Mouse (Mus musculus) cerebellum, postnatal 14 days (tissue): Measurements from ENCODE around the gene Gm20521.

ENCODE experiments used
- DNase-seq, 2 experiments: peaks; one replicate each; pipeline ENCODE4 v3.0.0; 2021; ENCODE audit warnings: mixed read lengths in 2 of 2

Gm20521 gene

DNA sequence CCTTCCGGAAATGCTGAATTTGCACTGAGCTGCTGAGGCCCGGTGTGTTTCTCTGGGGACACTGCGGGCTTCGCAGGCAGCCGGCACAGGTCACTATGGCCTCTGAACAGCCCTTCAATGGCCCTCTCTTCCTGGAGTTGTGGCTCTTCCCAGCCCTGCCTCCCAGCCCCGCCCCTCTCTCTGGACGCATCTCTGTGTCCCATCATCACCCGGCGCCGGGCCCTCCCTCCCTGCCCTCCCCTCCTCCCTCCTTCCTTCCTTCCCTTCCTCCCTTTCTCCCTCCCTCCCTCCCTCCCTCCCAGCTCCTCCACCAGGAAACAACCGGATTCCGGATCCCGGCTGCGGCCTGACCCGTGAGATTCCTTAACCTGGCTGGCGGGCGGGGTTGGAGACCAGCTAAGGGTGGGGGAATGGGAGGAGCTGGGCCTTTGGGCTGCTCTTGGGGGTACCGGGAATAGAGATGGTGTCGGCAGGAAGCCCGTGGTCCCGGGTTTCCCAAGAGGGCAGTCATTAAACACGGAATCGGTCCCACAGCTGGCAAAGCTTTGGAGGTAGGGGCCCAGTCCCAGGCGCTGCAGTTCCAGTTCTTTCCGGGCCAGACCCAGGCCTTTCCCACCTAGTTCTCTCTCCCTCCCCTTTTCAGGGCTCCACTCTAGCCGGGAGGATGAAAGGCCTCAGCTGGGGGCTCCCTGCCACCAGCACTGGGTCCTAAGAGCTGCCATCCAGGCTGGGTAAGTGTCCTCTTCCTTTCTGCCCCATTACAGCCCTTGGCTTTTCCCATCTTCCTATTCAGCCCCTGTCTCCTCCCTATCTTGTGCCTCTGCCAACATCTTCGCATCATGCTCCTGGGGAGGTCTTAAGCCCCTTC lies at the start of gene Gm20521, which contains the start of gene Bcl2l2:
TSS of gene Gm20521 (plus strand) at position 288 of the 868 bp plus-strand sequence.
TSS of gene Bcl2l2 (plus strand) at position 224 of the 868 bp plus-strand sequence.
- DNase-seq = peak; percentile 89 to 96

DNA sequence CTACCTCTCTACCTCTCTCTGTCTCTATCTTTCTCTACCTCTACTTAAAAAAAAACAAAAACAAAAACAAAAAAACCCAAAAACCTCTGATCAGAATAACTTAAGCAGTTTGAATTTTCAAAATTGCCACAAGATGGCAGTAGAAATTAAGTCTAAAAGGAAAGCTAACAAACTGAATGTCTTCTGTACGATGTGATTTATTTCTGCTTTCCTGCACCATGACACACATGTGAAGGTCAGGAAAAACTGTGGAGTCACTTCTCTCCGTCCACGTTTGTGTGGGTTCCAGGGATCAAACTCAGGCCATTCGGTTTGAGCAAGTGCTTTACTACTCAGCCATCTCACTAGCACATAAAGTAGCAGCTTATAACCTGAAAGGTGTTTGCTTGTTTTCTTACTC lies 39.8 kb upstream of the Gm20521 start:
- DNase-seq = peak; percentile 21 to 43

DNA sequence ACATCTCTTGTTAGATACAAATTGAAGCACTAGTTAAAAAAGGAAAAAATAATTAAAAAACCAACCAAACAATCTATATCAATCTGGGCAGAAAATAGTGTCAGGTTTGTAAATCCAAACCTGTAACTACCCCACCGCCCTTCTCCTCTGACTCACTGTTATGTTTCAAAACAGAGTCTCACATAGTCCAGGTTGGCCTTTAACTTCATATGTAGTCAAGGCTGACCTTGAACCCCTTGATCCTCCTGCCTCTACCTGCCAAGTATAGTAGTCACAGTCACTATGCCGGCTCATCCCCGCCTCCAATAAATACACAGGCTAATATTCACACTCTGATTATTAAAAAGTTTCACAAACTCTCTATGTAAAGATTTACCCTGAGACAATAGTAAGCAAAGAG lies 27.5 kb upstream of the Gm20521 start:
- no peak for DNase-seq

DNA sequence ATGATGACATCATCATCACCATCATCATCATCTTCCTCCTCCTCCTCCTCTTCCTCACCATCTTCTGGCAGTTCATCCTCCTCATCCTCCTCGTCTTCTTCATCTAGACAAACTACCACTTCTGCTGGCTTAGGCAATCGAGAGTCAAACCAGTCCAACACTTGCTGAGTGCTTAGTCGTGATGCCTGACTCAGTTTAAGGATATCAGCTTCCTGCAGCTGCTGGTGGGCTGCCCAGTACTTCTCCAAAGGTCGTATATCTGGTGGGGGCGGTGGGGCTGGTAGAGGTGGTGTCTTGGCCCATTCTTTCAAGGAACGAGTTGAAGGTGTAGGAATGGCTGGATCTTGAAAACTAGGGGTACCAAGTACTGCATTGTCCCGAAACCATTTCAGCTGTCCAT lies 26.5 kb upstream of the Gm20521 start:
- DNase-seq = no peak

DNA sequence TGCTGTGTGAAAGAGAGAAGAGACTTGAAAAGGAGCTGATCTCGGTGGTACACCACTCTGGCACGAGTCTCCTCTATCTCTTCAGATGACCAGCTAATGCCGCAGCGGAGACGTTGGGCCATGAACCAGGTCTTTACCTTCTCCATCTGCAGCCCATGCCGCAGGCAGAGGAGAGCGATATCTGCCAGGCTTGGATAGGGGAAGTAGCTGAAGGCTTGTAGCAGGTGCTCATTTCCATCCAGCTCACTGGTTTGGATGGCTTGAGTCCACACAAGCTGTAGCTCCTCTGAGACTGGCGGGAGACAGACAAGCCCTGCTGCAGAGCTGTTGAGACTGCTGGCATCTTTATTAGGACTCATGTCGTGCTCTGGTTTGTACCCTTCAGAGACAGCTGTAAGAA lies 25.4 kb upstream of the Gm20521 start:
- peak; percentile 81 to 83 for DNase-seq

DNA sequence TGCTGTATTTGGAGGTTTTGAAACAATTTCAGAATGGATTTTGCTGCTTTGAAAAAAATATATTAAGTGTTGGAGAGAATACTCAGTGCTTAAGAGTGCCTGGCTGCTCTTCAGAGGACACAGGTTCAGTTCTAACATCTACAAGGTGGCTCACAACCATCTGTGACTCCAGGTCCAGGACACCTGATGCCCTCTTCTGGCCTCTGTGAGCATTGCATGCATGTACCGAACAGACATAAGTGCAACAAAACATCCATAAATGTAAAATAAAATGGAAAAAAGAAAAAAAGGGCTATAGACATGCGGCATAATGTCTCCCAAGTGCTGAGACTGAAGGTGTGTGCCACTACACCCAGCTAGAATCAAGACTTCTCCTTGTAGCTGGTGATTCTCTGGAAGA lies 22.7 kb upstream of the Gm20521 start:
- peak; percentile 84 to 88 for DNase-seq

DNA sequence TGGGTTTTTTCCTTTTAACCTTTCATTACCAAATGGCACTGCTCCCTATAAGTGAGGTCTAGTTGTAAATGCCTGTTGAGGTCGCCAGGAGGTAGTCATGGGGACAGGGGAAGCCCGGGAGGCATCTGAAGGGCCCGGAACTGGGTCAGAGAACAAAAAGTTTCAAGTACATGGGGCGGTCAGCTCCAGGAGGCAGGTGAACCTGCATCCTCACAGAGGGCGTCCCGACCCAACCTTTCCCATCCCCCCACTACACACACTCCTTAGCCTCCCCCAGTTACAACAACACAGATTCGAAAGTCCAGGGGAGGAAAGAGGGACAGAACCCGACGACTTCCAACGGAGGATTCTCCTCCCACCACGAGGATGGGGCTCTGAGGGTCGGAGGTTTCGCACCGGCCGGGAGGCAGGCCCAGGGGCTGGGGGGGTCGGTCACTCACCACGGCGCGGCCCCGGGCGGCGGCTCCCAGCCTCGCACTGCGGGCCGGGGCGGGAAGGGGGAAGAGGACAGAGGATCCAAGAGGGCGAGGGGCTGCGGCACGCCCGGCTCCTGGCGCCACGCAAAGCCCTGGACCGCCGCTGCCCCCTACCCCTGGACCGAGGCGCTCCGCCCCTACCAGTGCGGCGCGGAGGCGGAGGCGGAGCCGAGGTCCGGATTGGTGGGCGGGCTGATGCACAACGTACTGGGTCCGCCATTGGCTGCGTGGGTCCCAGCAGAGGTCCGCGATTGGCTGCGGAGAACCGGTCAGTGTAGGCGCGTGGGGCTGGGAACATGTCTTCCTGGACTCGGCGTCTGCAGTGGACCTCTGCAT lies 19.5 kb upstream of the Gm20521 start:
- DNase-seq = peak; percentile 95 to 96

DNA sequence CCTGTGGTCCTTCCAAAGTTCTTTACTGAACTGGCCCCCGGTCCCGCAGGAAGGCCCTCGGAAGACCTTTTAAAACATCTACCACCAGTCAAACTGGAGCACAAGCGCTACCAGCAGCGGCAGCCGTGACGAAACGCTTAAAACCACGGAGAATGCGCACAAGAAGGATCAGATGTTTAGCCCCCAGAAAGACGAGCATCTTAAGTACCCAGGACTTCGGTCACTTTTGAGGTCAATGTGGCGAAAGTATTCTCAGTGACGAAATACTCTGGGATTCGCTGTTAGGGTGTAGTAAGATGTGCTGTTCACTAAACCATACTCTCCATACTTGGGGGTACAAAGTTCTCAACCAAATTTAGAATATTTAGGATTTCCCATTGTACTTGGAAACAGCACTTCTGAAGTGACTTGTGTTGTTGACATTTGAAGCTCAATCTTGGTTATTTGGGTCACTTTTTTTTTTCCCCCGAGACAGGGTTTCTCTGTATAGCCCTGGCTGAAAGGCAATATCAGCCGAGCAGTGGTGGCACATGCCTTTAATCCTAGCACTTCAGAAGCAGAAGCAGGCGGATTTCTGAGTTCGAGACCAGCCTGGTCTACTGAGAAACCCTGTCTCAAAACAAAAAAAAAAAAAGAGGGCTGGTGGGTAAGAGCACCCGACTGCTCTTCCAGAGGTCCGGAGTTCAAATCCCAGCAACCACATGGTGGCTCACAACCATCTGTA lies 18.8 kb upstream of the Gm20521 start:
- no peak for DNase-seq

DNA sequence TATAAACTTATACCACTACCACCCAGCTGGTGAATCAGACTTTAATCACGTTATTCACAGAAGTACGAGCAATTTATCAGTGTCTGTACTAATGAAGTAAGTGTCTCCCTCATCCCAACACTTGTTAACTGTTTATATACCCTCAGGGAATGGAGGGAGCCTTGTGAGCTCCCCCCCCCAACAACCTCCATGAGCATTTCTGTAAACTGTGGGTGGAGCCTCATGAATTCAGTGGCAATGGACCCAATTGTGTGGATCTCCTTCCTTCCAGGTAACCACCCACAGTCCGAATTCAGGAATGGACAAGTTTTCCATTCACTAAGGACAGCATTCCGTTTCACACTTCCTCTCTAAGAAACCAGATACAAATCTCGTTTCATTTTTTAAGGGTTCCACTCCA lies 17.6 kb upstream of the Gm20521 start:
- DNase-seq = no peak

DNA sequence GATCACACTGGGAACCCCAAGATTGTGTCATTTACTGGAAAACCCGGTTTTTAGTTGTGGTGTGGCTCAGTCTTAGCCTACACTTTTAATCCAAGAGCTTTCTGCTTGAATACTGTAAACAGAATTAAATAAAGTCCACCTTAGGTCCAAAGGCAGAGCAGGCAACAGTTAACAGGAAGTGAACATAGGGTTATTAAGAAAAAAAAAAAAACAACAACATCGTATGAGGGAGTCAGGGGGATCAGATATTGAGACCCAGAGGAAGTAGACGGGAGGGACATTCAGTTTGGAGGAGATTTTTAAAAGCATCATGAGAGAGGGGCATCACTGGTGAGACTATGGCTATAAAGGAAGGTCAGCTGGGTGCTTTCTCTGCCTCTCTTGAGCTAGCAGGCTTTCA lies 17.0 kb upstream of the Gm20521 start:
- DNase-seq = no peak

DNA sequence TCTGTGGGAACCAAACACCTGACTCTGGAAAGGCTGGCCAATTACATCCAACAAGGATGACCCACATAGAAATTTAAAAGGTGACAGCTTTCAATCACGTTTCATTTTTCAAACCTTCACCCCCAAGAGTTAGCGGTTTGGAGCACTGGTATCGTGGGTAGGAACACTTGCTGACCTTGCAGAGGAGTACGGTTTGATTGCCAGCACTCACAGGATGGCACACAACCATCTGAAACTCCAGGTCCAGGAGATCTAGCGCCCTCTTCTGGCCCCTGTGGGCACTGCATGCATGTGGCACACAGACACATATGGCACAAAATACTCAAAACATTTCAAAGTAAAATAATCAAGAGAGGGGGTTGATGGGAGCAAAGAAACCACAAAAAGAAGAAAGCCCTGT lies 16.3 kb upstream of the Gm20521 start:
- DNase-seq = peak in 1 of 2 experiments; percentile 63

DNA sequence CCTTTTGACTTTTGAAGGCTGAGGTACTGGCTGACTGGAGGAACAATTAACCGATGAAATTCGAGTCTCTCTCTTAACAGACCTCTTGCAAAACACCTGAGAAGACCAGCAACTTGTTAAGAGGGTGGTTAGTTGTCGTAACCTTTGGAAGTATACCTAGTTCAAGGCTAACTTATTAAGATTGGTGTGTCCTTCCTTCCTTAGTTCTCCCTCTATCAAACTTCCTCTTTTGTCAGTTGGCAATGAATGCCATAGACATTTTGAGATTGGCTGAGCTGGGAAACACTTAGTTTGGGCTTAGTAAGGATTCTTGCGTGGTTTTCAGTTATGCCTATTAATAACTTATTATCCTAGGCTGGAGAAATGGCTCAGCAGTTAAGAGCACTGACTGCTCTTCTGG lies 15.2 kb upstream of the Gm20521 start:
- no peak for DNase-seq

DNA sequence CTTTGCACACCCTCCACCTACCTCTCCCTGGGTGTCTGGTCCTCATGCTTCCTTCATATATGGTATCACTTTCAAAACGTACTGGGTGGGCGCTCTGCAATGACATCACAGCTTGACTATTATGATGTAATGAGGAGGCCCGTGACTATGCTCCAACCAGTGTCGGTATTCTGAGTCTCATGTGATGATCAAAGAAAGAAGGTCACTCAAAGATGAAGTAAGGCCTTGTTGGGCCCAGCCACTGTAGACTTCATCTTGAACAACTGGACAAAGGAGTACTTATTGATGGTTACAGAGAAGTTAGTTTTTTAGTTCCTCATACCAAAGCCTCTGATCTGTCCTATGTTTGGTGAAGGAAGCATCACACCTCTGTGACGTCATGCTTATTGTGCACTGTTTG lies 12.4 kb upstream of the Gm20521 start, which contains the start of gene Homez:
TSS of gene Homez (minus strand) at position 101 of the 400 bp plus-strand sequence.
- DNase-seq = no peak

DNA sequence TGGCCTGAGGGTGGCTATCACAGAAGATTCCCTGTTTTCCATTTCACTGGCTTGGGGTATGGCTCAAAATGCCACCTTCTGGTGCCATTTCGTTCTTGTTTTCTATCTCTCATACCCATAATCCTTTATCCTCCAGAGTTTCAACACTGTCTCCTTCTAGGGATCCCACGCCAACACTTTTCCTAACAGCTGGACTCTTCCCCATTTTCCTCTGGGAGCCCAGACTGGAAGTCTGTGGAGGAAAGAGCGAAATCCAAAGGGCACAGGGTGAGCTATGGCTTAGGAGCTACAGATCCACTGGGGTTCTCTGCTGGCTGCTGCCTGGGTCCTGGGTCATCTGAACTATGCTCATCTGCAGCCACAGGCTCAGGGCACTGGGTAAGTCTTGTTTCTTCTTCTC lies 9.1 kb upstream of the Gm20521 start:
- no peak for DNase-seq

DNA sequence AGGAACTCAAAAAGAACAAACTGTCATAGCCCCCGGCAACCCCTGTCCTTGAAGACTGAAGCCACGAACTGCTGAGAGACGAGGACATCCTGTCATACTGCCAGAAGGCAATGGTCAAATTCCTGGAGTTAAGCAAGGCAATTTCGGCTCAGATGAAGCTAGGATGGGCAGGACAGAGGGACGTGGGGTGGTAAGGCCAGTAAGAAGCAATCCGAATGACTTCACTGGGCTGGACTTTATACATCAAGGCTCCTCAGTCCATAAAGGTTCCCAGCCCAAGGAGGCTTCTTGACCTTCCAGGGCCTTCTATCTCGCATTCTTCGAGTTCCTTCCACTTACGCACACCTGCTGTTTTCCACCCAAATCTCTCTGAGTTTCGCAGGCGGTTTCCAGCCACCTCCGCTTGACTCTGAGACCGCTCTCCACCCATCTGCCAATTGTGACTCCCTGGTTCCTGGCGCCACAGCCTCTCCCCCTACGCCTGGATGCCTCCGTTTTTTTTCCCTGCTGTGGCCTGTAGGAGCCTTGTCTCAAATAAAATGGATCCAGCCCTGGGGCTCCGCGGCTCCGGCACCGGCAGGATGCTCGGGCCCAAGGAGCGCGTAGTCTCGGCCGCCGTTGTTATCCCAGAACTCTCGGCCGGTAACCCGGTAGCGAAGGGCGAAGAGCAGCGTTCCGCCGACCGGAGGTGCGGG lies 7.2 kb upstream of the Gm20521 start:
- no peak for DNase-seq

DNA sequence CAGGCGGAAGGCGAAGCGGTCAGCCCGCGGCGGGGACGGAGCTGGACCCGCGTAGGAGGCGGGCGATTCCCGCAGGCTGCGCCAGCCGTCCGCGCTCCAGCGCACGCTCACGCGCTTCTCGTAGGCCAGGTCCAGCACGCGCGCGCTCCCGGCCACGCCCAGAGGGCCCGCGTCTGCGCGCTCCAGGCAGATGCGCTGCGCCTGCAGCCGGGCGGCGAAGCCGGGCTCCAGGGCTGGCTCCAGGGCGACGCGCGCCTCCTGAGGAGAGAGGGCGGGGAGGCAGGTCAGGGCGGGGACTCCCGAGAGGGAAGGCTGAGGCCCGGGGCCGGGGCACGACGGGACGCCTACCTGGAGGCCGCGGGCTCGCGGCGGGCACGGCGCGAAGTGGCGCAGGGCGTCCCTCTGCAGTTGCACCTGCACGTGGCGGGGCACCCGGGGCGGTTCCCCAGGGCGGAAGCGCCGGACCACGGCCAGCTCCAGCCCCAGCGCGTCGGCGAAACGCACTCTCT lies 6.6 kb upstream of the Gm20521 start:
- peak; percentile 94 to 97 for DNase-seq

DNA sequence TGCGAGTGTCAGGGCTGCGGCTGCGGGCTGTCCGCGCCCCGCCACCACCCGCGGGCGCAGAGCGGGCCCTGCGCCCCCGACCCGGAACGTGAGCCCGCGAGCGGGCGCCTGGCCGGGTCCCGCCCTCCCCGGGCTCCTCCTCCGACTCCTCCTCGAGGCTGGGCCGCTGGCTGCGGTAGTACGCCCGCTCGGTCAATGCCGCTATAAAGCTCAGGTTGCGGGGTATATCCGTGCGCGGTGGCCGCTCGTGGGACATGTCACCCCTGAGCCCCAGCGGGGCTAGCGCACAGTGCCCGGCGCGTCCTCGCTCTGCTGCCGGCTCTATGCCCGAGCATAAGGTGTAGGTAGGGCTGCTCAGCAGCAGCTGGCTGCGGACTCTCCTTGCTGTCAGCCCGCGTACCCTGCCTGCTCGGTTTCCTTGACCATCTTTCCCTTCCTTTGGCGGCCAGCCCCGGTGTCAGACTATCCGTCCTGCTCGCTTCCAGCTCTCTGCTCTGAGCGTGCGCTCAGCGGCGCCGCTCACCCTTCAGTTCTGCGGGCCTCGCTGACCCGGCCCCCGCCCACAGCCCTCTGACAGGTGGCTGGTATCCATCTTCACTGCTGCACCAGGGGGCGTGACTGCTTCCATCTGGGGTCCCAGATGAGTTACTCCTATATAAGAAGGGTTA lies 6.1 kb upstream of the Gm20521 start, which contains the start of gene Ppp1r3e:
TSS of gene Ppp1r3e (minus strand) at position 503 of the 668 bp plus-strand sequence.
- DNase-seq = peak; percentile 84 to 87

DNA sequence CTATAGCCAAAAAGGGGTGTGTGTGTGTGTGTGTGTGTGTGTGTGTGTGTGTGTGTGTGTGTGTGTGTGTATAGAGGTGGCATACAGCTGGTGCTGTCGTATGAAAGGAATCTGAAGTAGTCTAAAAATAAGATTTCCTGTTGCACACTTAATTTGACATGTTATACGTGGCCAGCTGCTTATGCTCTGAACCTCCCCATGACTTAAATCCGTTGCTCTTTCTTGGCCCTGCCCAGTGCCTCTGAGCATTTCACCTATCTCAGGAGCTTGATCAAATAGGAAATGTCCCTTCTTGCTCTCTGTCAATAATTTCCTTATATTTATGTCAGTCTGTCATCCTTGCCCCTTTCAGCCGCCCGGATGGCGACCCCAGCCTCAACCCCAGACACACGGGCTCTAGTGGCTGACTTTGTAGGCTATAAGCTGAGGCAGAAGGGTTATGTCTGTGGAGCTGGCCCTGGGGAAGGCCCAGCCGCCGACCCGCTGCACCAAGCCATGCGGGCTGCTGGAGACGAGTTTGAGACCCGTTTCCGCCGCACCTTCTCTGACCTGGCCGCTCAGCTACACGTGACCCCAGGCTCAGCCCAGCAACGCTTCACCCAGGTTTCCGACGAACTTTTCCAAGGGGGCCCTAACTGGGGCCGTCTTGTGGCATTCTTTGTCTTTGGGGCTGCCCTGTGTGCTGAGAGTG lies 926 bp downstream of the Gm20521 start:
- DNase-seq = no peak

DNA sequence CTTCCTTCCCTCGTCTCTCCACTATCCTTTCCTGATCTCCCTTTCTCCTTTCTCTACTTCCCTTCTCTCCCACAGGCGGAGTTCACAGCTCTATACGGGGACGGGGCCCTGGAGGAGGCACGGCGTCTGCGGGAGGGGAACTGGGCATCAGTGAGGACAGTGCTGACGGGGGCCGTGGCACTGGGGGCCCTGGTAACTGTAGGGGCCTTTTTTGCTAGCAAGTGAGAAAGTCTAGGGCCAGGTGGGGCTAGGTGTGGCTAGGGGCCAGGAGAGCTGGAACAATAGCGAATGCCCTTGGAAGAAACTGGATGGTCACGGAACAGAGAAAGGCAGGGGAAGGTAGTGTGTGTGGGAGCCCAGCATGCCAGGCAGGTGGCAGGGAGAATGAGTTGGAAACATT lies 2.1 kb downstream of the Gm20521 start:
- DNase-seq = no peak

DNA sequence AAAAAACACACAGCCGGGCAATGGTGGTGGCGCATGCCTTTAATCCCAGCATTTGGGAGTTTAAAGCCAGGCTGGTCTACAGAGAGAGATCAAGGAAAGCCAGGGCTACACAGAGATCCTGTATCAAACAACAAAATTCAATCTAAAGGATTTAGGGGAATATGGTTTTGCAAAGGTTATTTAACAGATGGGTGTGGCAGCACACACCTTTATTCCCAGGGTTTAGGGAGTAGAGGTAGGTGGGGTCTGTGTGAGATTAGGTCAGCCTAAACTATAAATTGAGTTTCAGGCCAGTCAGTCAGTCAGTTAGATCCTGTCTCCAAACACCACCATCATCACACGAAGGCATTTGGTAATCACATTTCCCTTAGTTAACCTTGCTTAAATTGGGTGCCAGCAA lies 9.0 kb downstream of the Gm20521 start, which contains the start of gene Pabpn1:
TSS of gene Pabpn1 (plus strand) at position 301 of the 400 bp plus-strand sequence.
- no peak for DNase-seq
